Mouse (Mus musculus): Measurements from ENCODE around the gene Pmfbp1.

DNA sequence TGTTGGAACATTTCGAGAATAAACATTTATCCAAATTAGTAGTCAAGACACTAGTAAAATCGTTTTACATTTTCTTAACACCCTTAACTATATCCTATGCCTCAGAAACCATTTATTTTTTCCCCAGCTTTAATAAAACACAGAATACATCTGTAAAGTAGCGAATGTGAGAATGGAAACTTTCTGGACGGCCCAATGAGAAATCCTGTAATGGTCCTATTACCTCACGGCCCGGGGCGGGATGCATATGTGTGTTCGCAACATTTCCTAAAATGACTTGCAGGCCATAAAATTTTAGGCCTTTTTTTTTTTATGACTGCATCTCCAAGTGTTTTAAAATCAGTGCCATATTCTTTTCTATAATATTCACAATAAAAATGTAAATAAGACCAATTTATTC lies 21.4 kb upstream of the Pmfbp1 start:
- TF ChIP-seq CTCF (IDR thresholded peaks at IDR 0.05; ENCODE audit: borderline replicate concordance, extremely low read depth, insufficient read depth, insufficient read length) = no peak
- TF ChIP-seq POLR2A (IDR thresholded peaks at IDR 0.05; ENCODE audit: borderline replicate concordance, extremely low read depth, insufficient read depth, insufficient read length, poor library complexity, severe bottlenecking) = no peak
